Mouse (Mus musculus): Measurements from ENCODE around the gene Rgs14.
A peak's percentile ranks its signal among the peaks of the same experiment; 100 is the strongest.

Gene Rgs14

GRCm38 (mm10) chr13:55404853-55405782 lies 35.6 kb downstream of the Rgs14 start:
- peak; percentile 57 for DNase-seq (ENCODE audit: low spot score)

GRCm38 (mm10) chr13:55405783-55406390 lies 36.4 kb downstream of the Rgs14 start:
- no peak for DNase-seq (ENCODE audit: low spot score)

GRCm38 (mm10) chr13:55407341-55407740 lies 37.8 kb downstream of the Rgs14 start:
- DNase-seq (ENCODE audit: low spot score), result no peak

DNA sequence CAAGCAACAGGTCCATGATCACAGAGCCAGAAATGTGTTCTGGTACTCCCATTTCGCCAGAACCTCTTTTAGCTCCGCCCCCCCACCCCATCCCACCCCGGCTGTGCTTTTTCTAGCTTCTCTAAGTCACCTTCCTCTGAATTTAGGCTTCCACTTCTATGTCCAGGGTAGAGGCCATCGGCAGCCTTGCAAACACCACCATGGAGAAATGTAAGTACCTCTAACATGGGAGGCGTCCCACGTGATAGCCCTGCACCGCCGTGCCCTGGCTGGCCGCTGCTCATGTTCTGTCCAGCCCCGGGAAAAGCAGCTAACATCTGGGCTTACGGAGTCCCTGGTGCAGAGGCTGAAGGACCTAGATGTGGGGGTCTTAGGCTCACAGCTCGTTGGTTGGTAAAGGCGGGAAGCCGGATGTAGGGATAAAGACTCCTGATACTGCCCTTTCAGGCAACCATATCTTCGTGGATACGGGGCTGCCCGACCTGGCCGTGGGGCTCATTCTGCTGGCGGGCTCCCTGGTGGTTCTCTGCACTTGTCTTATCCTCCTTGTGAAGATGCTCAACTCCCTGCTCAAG lies 39.1 kb downstream of the Rgs14 start:
- DNase-seq (ENCODE audit: low spot score), result no peak

GRCm38 (mm10) chr13:55411826-55412225 lies 42.3 kb downstream of the Rgs14 start:
- no peak for DNase-seq (ENCODE audit: low spot score)

- DNase-seq (ENCODE audit: low spot score), result no peak
Observed at GRCm38 (mm10) chr13:55412643-55413307, 43.2 kb downstream of the Rgs14 start.

DNA sequence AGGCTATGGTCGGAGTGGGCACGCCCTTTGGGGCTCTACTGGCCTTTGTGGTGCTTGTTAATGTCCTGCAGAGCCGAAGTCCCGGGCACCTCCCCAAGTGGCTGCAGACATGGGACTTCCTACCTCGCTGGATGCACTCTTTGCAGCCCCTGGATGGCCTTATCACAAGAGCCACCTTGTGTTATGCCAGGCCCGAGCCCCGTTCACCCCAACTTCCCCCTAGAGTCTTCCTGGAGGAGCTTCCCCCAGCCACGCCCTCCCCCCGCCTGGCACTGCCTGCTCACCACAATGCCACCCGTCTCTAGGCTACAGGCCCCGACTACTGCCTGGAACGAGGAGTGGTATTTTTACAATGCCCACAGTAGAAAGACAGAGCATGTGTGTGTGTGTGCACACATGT lies 43.8 kb downstream of the Rgs14 start:
- no peak for DNase-seq (ENCODE audit: low spot score)

DNA sequence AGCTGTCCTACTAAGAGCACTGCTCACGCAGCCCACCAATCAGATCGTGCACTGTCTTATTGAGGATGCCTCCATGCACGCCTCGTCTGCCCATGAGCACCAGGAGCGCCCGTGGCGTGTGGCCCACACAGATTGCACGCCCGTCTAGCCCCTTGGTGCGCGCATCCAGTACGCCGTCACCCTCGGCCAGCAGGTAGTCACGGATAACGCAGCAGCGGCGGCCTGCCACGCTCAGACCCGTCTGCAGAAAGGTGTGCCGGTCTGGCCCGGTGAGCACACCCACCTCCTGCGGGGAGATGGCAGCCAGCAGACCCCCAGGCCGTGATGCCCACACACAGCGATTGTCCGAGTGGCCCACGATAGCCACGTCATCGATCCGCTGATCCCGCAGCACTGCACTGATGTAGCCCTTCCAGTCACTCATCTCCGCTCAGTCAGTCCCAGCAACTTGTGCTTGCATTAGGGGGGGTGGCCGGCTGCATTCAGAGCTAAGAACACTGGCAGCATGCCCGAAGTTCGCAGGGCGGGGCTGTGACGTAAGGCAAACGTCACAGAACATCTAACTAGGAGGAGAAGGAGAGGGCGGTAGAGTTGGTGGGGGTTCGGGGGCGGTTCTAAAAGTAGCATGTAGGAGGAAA lies 45.3 kb downstream of the Rgs14 start, which contains the start of gene Pfn3:
Gene Pfn3 (minus strand): TSS at position 490 of the 638 bp plus-strand sequence.
- DNase-seq (ENCODE audit: low spot score), result no peak

- peak; percentile 64 for DNase-seq (ENCODE audit: low spot score)
Observed at GRCm38 (mm10) chr13:55418004-55418403, 48.5 kb downstream of the Rgs14 start.

- no peak for DNase-seq (ENCODE audit: low spot score)
Observed at GRCm38 (mm10) chr13:55419142-55419541, 49.6 kb downstream of the Rgs14 start.

DNA sequence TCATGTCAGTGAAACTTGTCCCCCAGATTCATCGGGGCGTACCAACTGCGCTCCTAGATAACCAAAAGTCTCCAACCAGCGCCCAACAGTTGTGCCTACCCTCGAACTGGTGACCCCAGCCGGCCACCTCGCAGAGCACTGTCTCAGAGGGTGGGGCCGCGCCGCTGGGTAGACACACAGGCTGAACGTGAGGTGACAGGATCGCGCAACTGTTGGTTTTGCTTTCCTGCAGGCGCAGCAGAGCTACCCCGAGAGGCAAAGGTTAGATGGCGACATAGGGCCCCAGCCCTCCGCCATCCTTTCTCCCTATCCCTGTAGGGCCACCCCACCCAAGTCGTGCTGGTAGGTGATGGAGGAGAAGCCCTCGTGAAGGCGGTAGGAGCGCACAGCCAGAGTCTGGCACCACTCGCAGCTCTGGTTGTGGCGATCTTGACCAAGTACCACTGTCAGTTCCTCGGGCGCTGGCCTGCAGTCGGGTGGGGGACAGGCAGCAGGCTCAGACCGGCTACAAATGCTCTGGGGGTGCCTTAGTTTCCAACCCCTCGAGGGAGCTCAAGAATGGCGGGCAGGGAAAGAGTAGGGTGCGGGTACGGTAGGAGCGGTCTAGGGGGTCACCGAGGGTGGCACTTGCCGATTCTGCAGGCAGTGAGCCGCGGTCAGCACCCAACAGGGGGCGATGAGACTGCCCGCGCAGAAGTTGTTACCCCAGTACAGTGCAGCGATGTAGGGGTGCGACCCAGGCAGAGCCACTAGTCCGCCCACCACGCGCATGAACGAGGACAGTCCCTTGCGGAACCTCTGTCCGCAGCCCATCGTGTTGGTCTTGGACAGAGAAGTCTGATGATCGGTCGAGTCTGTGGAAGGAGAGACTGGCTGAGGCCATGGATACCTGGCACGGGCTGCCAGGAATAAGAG lies 50.7 kb downstream of the Rgs14 start:
- no peak for DNase-seq (ENCODE audit: low spot score)

DNA sequence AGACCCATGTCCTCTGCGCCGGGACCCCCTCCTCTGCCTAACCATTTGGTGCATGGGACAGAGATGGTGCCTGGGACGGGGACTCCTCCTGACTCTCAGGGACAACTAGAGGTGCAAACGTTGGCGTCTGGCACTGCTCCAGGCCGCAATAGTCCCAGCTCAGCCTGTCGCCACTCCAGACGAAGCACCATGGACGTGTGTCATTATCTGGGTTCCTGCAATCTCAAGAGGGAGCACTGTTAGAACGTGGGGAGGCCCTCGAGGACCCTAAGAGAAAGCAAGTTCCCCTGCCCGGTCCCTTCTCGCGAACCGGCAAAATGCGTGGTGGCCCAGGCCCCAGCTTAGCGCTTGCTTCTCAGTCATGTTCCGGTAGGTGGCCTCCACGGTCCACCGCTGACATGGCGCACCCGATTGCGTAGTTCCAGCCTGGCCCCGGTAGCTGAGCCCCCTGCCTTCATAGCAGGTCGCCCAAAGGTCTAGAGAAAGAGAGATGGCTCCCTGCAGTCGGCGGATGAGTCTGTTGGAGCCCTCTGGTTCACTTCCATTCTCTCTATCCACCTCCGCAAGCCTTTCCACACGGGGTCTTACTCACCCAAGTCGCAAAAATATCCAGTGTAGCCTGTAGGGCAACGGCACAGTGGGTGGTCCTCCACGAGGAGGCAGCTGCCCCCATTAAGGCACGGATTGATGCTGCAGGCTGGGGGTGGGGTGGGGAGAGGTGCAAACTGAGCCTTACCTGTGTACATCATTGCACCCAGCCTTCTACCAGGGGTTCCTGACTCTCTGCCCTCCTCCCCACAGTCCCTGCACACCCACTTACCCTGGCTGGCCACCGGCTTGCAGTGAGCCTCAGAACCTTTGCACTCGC lies 51.6 kb downstream of the Rgs14 start:
- peak; percentile 12 for DNase-seq (ENCODE audit: low spot score)

- no peak for DNase-seq (ENCODE audit: low spot score)
Observed at GRCm38 (mm10) chr13:55426613-55427012, 57.1 kb downstream of the Rgs14 start, which contains the start of gene F12. Gene F12, minus strand, starts transcription at chr13:55426793.

GRCm38 (mm10) chr13:55429226-55429888 lies 59.8 kb downstream of the Rgs14 start:
- peak; percentile 29 for DNase-seq (ENCODE audit: low spot score)

GRCm38 (mm10) chr13:55430566-55430965 lies 61.0 kb downstream of the Rgs14 start:
- no peak for DNase-seq (ENCODE audit: low spot score)

DNA sequence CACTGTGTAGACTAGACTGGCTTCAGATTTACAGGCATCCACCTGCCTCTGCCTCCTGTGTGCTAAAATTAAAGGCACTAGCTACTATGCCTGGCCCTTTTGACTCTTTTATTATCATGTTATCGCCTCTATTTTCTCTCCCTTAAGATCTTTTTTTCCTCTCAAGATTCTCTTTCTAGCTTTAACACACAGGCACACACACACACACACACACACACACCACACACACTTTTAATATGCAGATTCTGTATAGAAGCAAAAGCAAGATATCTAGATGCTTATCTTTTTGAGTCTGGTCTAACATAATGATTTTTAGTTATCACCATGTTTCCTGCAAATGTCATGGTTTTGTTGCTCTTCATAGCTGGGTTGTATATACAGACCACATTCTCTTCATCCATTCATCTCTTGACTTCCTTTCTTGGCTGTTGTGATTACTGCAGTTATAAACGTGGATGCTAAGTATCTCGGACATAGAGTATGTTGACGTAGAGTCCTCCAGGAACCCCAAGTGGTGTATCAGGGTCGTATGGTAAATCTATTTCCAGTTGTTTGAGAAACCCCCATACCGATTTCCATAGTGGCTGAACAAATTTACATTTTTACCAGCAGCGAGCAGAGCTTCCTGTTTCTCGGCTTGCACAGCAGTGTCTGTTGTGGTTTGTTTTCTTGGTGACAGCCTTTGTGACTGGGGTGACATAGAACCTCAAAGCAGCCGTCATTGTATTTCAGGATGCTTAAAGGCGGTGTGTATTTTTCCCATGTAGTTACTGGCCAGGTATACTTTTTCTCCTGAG lies 62.6 kb downstream of the Rgs14 start:
- no peak for DNase-seq (ENCODE audit: low spot score)

Data from yolk sac, embryonic 10.5 days (tissue).